Mouse (Mus musculus) stomach, postnatal 0 days (tissue): Measurements from ENCODE around the gene Dnmt3l. TPM values are rescaled to one million over a fixed set of nuclear protein-coding genes. Genes with fewer than 3 reads are reported as not detected.

ENCODE experiments used
- ATAC-seq: fragments of 200-750 bp; cut with Nextera tagmentation; 2 replicates; pipeline ENCODE4 v1.8.0; 2017; ENCODE audit not compliant: low FRiP score, low TSS enrichment
- DNase-seq: peaks from one replicate; pipeline ENCODE4 v3.0.0-alpha.2; 2016; ENCODE audit warnings: low spot score
- H3K27ac ChIP-seq: fragments of 300-500 bp; sonication (generic); replicated peaks from 2 replicates; pipeline ENCODE4 v1.5.1; 2014; ENCODE audit warnings: mild to moderate bottlenecking, control low read depth
- H3K27me3 ChIP-seq: fragments of 300-500 bp; sonication (generic); 2 replicates; pipeline ENCODE4 v1.6.1; 2014; ENCODE audit warnings: low read length; ENCODE audit not compliant: control insufficient read depth, insufficient read depth
- H3K36me3 ChIP-seq: fragments of 300-500 bp; sonication (generic); 2 replicates; pipeline ENCODE4 v1.6.1; 2014; ENCODE audit warnings: low read length, mixed read lengths; ENCODE audit not compliant: control insufficient read depth, insufficient read depth
- H3K4me1 ChIP-seq: fragments of 300-500 bp; sonication (generic); replicated peaks from 2 replicates; pipeline ENCODE4 v1.6.1; 2014; ENCODE audit warnings: antibody characterized with exemption; ENCODE audit not compliant: control insufficient read depth, insufficient read depth
- H3K4me2 ChIP-seq: fragments of 300-500 bp; sonication (generic); replicated peaks from 2 replicates; pipeline ENCODE4 v1.6.1; 2014; ENCODE audit warnings: low read depth, mild to moderate bottlenecking, control low read depth, moderate library complexity
- H3K4me3 ChIP-seq: fragments of 300-500 bp; sonication (generic); 2 replicates; pipeline ENCODE4 v1.5.1; 2014; ENCODE audit warnings: low read depth, low read length, control low read depth
- H3K9ac ChIP-seq: fragments of 300-500 bp; sonication (generic); 2 replicates; pipeline ENCODE4 v1.6.1; 2014; ENCODE audit warnings: mild to moderate bottlenecking, low read length, control low read depth, mixed read lengths
- H3K9me3 ChIP-seq: fragments of 300-500 bp; sonication (generic); 2 replicates; pipeline ENCODE4 v1.6.1; 2016; ENCODE audit warnings: low read length; ENCODE audit not compliant: control insufficient read depth
- CTCF ChIP-seq: IDR thresholded peaks from 2 replicates; pipeline ENCODE4 v1.5.1; 2016; ENCODE audit warnings: antibody characterized with exemption, low read depth, mild to moderate bottlenecking, moderate library complexity
- EP300 ChIP-seq: optimal IDR thresholded peaks from 2 replicates; pipeline ENCODE3; 2016; ENCODE audit warnings: antibody characterized with exemption
- WGBS: fragments of 180-500 bp; shearing (Covaris S2); extraction: QIAGEN DNeasy Blood & Tissue Kit; methylation state at CpG from one replicate; pipeline ENCODE4 v1.1.7; 2014; 5-methylcytosine and 5-hydroxymethylcytosine counted together
- polyA plus RNA-seq: library from polyadenylated mRNA; unstranded; fragments of >200 nt; fragmentation: Nextera tagmentation; extraction: Ambion mirVana; gene quantifications from 2 replicates; pipeline ENCODE4 v1.2.1, GENCODE M21; 2015

Dnmt3l gene
- polyA plus RNA-seq, 1 experiment from 2014 or later = 1.1 TPM

DNA sequence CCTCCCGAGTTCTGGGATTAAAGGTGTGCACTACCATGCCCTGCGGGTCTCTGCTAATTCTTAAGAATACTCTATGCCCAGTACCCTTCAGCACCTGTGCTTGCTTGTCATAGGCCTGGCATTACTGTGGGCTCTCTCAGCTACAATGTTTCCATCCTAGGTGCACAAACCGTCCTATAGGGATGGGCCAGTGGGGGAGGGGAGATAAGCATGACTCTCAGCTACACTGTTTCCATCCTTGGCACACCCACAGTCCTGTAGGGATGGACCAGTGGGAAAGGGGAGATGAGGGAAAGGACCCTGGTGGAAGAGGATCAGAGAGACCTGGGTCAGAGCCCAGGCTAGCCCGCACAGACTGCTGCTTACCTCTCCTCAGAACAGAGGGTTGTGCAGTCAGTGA, 4.6 kb upstream of the Dnmt3l start:
- Histone ChIP-seq H3K36me3 (no peaks in the 10 kb centered on the region), H3K27ac (no peak overlapping the region), H3K4me3 (no peak overlapping the region), H3K4me2 (no peak overlapping the region), H3K9me3 (no peaks in the 10 kb centered on the region), H3K27me3 (no peaks in the 10 kb centered on the region), H3K9ac (no peak overlapping the region), H3K4me1 (no peaks in the 10 kb centered on the region)
- DNase-seq (no peak), ATAC-seq (no peak)
- TF ChIP-seq EP300 = no peak
- no peak for TF ChIP-seq CTCF
- WGBS = 77% methylated on average over 4 of the region's 4 CpGs

DNA sequence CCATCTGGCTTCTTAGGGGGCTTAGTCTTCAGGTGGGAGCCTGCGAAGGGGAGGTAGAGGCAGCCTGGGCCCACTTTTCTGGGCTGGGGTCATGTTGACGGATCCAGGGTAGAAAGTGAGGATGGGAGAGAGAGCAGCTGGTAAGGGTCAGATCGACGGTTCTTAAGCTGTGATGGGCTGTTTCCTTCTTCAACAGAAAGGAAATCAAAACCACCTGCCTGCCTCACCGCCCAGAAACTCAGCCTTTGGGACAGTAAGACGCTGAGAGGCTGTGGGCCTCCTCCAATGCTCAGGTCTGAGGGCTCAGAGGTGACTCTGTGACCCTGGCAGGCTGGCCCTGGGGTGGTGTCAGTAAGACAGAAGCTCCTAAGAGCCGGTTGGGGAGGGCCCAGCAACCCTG, 349 bp downstream of the Dnmt3l start:
- H3K27me3 ChIP-seq = no peaks in the 10 kb centered on the region
- no peak overlapping the region for H3K4me3 ChIP-seq
- no peak for ATAC-seq
- WGBS = 81% methylated on average over 7 of the region's 7 CpGs
- H3K36me3 ChIP-seq = no peaks in the 10 kb centered on the region
- H3K27ac ChIP-seq = no peak overlapping the region
- peaks cover 2% of the 10 kb centered on the region; the same call in 1 of the 2 replicates for H3K4me1 ChIP-seq
- H3K9me3 ChIP-seq = no peaks in the 10 kb centered on the region
- H3K4me2 ChIP-seq = no peak overlapping the region
- TF ChIP-seq CTCF (no peak), EP300 (no peak)
- no peak overlapping the region for H3K9ac ChIP-seq
- no peak for DNase-seq

DNA sequence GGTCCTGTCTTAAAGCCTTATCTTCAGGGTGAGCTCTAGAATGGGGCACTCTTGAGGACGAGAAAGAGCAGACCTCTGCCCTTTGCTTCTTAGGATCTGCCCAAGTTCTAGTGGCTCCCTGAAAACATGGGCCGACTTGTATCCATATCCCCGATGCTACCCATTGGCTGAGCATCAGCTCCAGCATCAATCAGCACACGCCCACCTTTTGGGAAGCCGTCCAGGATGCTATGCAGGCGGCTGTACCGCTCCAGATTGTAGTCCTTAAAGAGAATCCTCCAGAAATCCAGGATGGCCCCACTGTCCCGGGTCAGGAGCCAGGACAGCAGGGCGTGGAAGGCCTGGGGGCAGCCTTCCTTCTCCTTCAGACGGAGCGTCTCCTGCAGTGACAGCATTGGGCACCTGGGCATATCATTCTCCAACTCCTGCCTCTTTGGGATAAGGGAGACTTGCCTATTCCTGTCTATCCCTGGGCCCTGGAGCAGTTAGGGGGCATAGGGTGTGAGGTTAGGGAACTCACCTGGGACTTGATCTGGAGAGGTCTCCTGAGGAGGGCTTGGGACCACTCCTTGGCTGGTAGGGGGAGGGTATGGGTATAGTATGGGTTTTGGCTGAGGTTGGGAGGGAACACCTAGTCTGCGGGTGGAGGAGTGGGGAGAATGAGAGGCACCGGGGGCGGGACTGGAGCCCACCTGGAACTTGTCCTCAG, 1.1 kb downstream of the Dnmt3l start:
- Histone ChIP-seq H3K36me3 (no peaks in the 10 kb centered on the region), H3K9ac (no peak overlapping the region), H3K4me1 (peaks cover 2% of the 10 kb centered on the region; the same call in 1 of the 2 replicates), H3K4me3 (0 out of 2 replicates have a peak overlapping the region, but pooled peaks have one; percentile 2), H3K4me2 (peak overlapping the region; percentile 40), H3K27ac (no peak overlapping the region), H3K9me3 (no peaks in the 10 kb centered on the region), H3K27me3 (no peaks in the 10 kb centered on the region)
- DNase-seq (no peak), ATAC-seq (peak; percentile 22; the same call in 1 of the 2 replicates)
- 50% methylated on average over 14 of the region's 14 CpGs for WGBS
- TF ChIP-seq EP300 (no peak), CTCF (no peak)

DNA sequence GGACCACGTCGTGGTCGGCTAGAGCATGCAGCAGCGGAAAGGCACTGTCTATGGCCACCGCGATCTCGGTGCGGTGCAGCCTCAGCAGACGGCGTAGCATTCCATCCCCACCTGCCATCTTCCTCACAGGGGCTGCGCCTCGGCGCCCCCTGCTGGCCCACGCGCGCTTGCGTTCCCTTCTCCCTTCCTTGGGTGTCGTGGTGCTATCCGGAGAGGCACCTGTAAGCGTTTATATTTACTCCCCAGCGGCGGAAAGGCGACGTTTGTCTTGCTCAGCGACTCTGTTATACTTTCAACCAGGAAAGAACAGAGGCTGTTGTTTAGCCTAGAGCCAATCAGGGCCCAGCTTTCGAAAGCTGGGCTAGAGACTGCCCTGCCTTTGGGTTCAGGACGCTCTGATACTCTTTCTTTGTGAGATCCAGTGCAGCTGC, 1.7 kb downstream of the Dnmt3l start, which contains the start of gene Aire:
Gene Aire (minus strand): TSS at position 205 of the 431 bp plus-strand sequence.
- TF ChIP-seq CTCF (peak; percentile 89), EP300 (no peak)
- Histone ChIP-seq H3K9me3 (no peaks in the 10 kb centered on the region), H3K9ac (peak within 1 kb of the TSS; percentile 2; the same call in 1 of the 2 replicates), H3K4me3 (0 out of 2 replicates have a peak within 1 kb of the TSS, but pooled peaks have one; percentile 2), H3K4me1 (peaks cover 2% of the 10 kb centered on the region; the same call in 1 of the 2 replicates), H3K4me2 (peak within 1 kb of the TSS; percentile 40), H3K27ac (0 out of 2 replicates have a peak within 1 kb of the TSS, but pooled peaks have one; percentile 24), H3K27me3 (no peaks in the 10 kb centered on the region), H3K36me3 (no peaks in the 10 kb centered on the region)
- ATAC-seq (peak; percentile 83), DNase-seq (peak; percentile 80)
- WGBS = under 1% methylated on average over 27 of the region's 27 CpGs

DNA sequence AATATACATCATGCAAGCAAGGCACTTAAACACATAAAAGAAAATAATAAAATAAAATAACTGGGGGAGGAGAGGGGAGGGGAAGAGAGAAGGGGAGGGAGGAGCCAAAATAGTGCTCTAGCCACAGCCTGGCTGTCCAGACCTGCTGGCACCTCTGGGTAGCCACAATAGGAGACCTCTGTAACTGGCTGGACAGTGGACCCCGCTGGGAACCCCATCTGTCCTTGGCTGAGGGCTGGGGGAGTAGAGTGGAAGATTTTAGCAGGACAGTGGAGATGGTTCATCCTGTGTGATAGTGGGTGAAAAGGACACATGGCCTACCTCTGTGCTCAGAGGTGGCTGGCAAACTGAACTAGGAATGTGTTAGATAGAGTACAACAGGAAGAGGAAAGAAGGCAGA, 2.8 kb downstream of the Dnmt3l start:
- DNase-seq = no peak
- peaks cover 2% of the 10 kb centered on the region; the same call in 1 of the 2 replicates for H3K4me1 ChIP-seq
- no peak for ATAC-seq
- no peak overlapping the region for H3K4me3 ChIP-seq
- H3K27ac ChIP-seq = no peak overlapping the region
- WGBS = 91% methylated on average over 1 of the region's 1 CpGs
- no peak overlapping the region for H3K4me2 ChIP-seq
- no peak overlapping the region for H3K9ac ChIP-seq
- no peaks in the 10 kb centered on the region for H3K9me3 ChIP-seq
- H3K27me3 ChIP-seq = no peaks in the 10 kb centered on the region
- no peaks in the 10 kb centered on the region for H3K36me3 ChIP-seq
- TF ChIP-seq CTCF = no peak
- no peak for TF ChIP-seq EP300

DNA sequence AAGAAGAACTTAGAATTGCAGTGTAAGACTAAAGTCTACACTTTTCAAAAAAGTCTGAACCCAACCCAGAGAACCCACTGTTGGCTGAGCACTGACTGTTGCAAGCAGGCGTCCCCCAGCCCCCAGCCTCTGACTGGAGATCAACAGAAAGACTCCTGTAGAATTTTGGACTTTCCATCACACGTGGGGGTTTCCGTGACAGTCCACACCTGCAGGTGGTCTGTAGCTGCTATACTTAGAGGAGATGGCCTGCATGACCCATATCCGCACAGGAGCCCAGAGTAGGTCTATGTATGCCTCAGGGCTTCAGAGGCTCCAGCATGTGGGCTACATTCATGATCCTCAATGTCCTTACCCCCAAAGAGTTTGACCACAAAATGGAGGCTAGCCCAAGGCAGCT, 4.6 kb downstream of the Dnmt3l start:
- Histone ChIP-seq H3K36me3 (no peaks in the 10 kb centered on the region), H3K9ac (no peak overlapping the region), H3K9me3 (no peaks in the 10 kb centered on the region), H3K4me3 (no peak overlapping the region), H3K4me2 (no peak overlapping the region), H3K27me3 (no peaks in the 10 kb centered on the region), H3K27ac (no peak overlapping the region), H3K4me1 (peaks cover 2% of the 10 kb centered on the region; the same call in 1 of the 2 replicates)
- WGBS = 84% methylated on average over 4 of the region's 4 CpGs
- no peak for TF ChIP-seq CTCF
- TF ChIP-seq EP300 = no peak
- DNase-seq (no peak), ATAC-seq (no peak)
